Mouse (Mus musculus) A20 (cell line): ENCODE measurements around the gene Brms1.

Experiments
- DNase-seq: peaks from one replicate; pipeline ENCODE4 v3.0.0-alpha.2; 2011; ENCODE audit warnings: low read depth, low spot score

The Brms1 gene

GRCm38 (mm10) chr19:5038709-5039156 lies 2.4 kb upstream of the Brms1 start, which contains the start of the genes B4gat1 and AC124502.3:
Gene B4gat1, plus strand, starts transcription at chr19:5038826.
Gene AC124502.3, plus strand, starts transcription at chr19:5038891.
- peak; percentile 94 for DNase-seq

- DNase-seq = no peak
These were observed 1.6 kb upstream of the Brms1 start for GRCm38 (mm10) chr19:5039301-5040114.

GRCm38 (mm10) chr19:5041588-5041987 lies 434 bp downstream of the Brms1 start:
- no peak for DNase-seq

- no peak for DNase-seq
These were observed 4.4 kb downstream of the Brms1 start for GRCm38 (mm10) chr19:5045531-5045930.

- DNase-seq = no peak
These were observed 7.2 kb downstream of the Brms1 start for GRCm38 (mm10) chr19:5048138-5049056.

GRCm38 (mm10) chr19:5049325-5049724 lies 8.2 kb downstream of the Brms1 start:
- DNase-seq = no peak

- peak; percentile 23 for DNase-seq
These were observed 9.1 kb downstream of the Brms1 start, which contains the start of gene Rin1 for GRCm38 (mm10) chr19:5050047-5050905. Gene Rin1, plus strand, starts transcription at chr19:5050481.

GRCm38 (mm10) chr19:5051031-5051430 lies 9.9 kb downstream of the Brms1 start:
- no peak for DNase-seq

- no peak for DNase-seq
These were observed 10.4 kb downstream of the Brms1 start for GRCm38 (mm10) chr19:5051515-5051914.

- no peak for DNase-seq
These were observed 11.1 kb downstream of the Brms1 start for GRCm38 (mm10) chr19:5052166-5052822.

- DNase-seq = no peak
These were observed 11.7 kb downstream of the Brms1 start for GRCm38 (mm10) chr19:5052853-5053252.

- DNase-seq = peak; percentile 75
These were observed 12.8 kb downstream of the Brms1 start for GRCm38 (mm10) chr19:5053909-5054308.

GRCm38 (mm10) chr19:5056251-5056650 lies 15.1 kb downstream of the Brms1 start:
- DNase-seq = peak; percentile 48

GRCm38 (mm10) chr19:5057876-5058775 lies 17.0 kb downstream of the Brms1 start:
- DNase-seq = no peak

GRCm38 (mm10) chr19:5058801-5059771 lies 17.9 kb downstream of the Brms1 start:
- DNase-seq = no peak

GRCm38 (mm10) chr19:5060365-5061330 lies 19.5 kb downstream of the Brms1 start:
- peak; percentile 11 for DNase-seq

- DNase-seq = no peak
These were observed 20.9 kb downstream of the Brms1 start for GRCm38 (mm10) chr19:5062041-5062440.
